In genomic region chr5:121239846-121240245, GRCm38 (mm10) we compare ENCODE assay signal across 15 mouse cellular contexts. TPM values are rescaled to one million over a fixed set of nuclear protein-coding genes. Genes with fewer than 3 reads are reported as not detected.
DNase-seq lines count a peak whose midpoint lies in the region; ATAC-seq and TF ChIP-seq lines count a peak whose summit lies in the region.
"Had no signal": no experiment of that assay in that cellular context is flagged by ENCODE, and none has a peak within 500 bp of the region (broad histone marks: within the 10 kb centered on the region; RNA-seq: fewer than 3 reads in every experiment).

No protein-coding gene starts in this region.

- WGBS in forebrain, embryonic 14.5 days = 72% methylated on average over 5 of the region's 5 CpGs
- WGBS in forebrain, embryonic 12.5 days = 80% methylated on average over 5 of the region's 5 CpGs
- 51% methylated on average over 5 of the region's 5 CpGs for WGBS in forebrain, postnatal 0 days
- WGBS in liver, embryonic 12.5 days (ENCODE audit: insufficient replicate concordance) = 56% methylated on average over 5 of the region's 5 CpGs

- no peaks in the 10 kb centered on the region for H3K4me1 ChIP-seq in forebrain, embryonic 14.5 days (ENCODE audit: control insufficient read depth, insufficient read depth, low read length)
- H3K4me1 ChIP-seq in forebrain, embryonic 12.5 days = no peaks in the 10 kb centered on the region
- peaks cover 8% of the 10 kb centered on the region; the same call in 1 of the 2 replicates for H3K4me1 ChIP-seq in forebrain, postnatal 0 days (ENCODE audit: insufficient read depth)
- H3K4me1 ChIP-seq in liver, embryonic 12.5 days = peaks cover 99% of the 10 kb centered on the region
- H3K4me1 ChIP-seq: embryonic facial prominence, embryonic 13.5 days had no signal

- no peaks in the 10 kb centered on the region for H3K36me3 ChIP-seq in forebrain, embryonic 14.5 days (ENCODE audit: control insufficient read depth, insufficient read depth, low read length)
- no peaks in the 10 kb centered on the region for H3K36me3 ChIP-seq in forebrain, embryonic 12.5 days (replicated peaks)
- no peaks in the 10 kb centered on the region for H3K36me3 ChIP-seq in forebrain, postnatal 0 days (ENCODE audit: insufficient read depth)
- peaks cover 19% of the 10 kb centered on the region for H3K36me3 ChIP-seq in liver, embryonic 12.5 days
- H3K36me3 ChIP-seq: embryonic facial prominence, embryonic 13.5 days; heart, embryonic 15.5 days had no signal

- no peak overlapping the region for H3K4me3 ChIP-seq in forebrain, embryonic 14.5 days (ENCODE audit: low read depth, low read length)
- H3K4me3 ChIP-seq in forebrain, embryonic 12.5 days (replicated peaks) = no peak overlapping the region
- no peak overlapping the region for H3K4me3 ChIP-seq in forebrain, postnatal 0 days (ENCODE audit: low read depth, low read length)
- H3K4me3 ChIP-seq in liver, embryonic 12.5 days = no peak overlapping the region
- H3K4me3 ChIP-seq: embryonic facial prominence, embryonic 13.5 days; gastrocnemius, adult 2 months; heart, embryonic 15.5 days had no signal

- no peaks in the 10 kb centered on the region for H3K27me3 ChIP-seq in forebrain, embryonic 14.5 days (replicated peaks; ENCODE audit: control insufficient read depth, insufficient read depth, low read length)
- H3K27me3 ChIP-seq in forebrain, embryonic 12.5 days = no peaks in the 10 kb centered on the region
- no peaks in the 10 kb centered on the region for H3K27me3 ChIP-seq in forebrain, postnatal 0 days (ENCODE audit: insufficient read depth, low read length)
- H3K27me3 ChIP-seq in liver, embryonic 12.5 days (replicated peaks) = no peaks in the 10 kb centered on the region
- H3K27me3 ChIP-seq: embryonic facial prominence, embryonic 13.5 days; heart, embryonic 15.5 days had no signal

- TF ChIP-seq POLR2A in brain, embryonic 14.5 days (IDR thresholded peaks at IDR 0.05; ENCODE audit: borderline replicate concordance, extremely low read depth, insufficient read depth, insufficient read length, poor library complexity, severe bottlenecking) = no peak

- H3K4me2 ChIP-seq in forebrain, embryonic 14.5 days (ENCODE audit: low read length) = no peak overlapping the region
- no peak overlapping the region for H3K4me2 ChIP-seq in forebrain, embryonic 12.5 days
- no peak overlapping the region for H3K4me2 ChIP-seq in forebrain, postnatal 0 days (ENCODE audit: low read depth)
- H3K4me2 ChIP-seq in liver, embryonic 12.5 days = peak overlapping the region; percentile 69
- H3K4me2 ChIP-seq: embryonic facial prominence, embryonic 13.5 days; heart, embryonic 15.5 days had no signal

- no peaks in the 10 kb centered on the region; the same call in 1 of the 2 replicates for H3K9me3 ChIP-seq in forebrain, embryonic 14.5 days (replicated peaks; ENCODE audit: control insufficient read depth, low read length)
- no peaks in the 10 kb centered on the region for H3K9me3 ChIP-seq in forebrain, embryonic 12.5 days
- no peaks in the 10 kb centered on the region for H3K9me3 ChIP-seq in forebrain, postnatal 0 days (ENCODE audit: low read length)
- H3K9me3 ChIP-seq in liver, embryonic 12.5 days (replicated peaks) = no peaks in the 10 kb centered on the region
- H3K9me3 ChIP-seq: embryonic facial prominence, embryonic 13.5 days; heart, embryonic 15.5 days had no signal

- peak; percentile 81 for DNase-seq in forebrain, embryonic 14.5 days (ENCODE audit: low spot score)
- peak; percentile 85 for DNase-seq in brain, embryonic 14.5 days (ENCODE audit: low read depth)
- DNase-seq in forebrain, postnatal 0 days = peak; percentile 81
- no peak for DNase-seq in embryo, embryonic 10.5 days (ENCODE audit: low spot score)
- DNase-seq in heart, adult 8-10 months (ENCODE audit: low spot score) = no peak
- no peak for DNase-seq in testis, postnatal 10 days (ENCODE audit: low spot score)
- DNase-seq: B cell, adult 2 months; gastrocnemius, adult 2 months; lung, adult 18-20 months; thymus, adult 2 months had no signal

- TF ChIP-seq CTCF in brain, embryonic 14.5 days (IDR thresholded peaks at IDR 0.05; ENCODE audit: borderline replicate concordance, extremely low read depth, insufficient read depth, insufficient read length) = no peak
- no peak for TF ChIP-seq CTCF in forebrain, postnatal 0 days (IDR thresholded peaks at IDR 0.05; ENCODE audit: low read depth)

- H3K9ac ChIP-seq in forebrain, embryonic 14.5 days (ENCODE audit: low read length) = no peak overlapping the region
- H3K9ac ChIP-seq in forebrain, embryonic 12.5 days = no peak overlapping the region
- H3K9ac ChIP-seq in forebrain, postnatal 0 days = no peak overlapping the region
- peak overlapping the region; percentile 75 for H3K9ac ChIP-seq in liver, embryonic 12.5 days
- H3K9ac ChIP-seq: embryonic facial prominence, embryonic 13.5 days; heart, embryonic 15.5 days had no signal

- ATAC-seq in forebrain, embryonic 14.5 days = peak; percentile 82; the same call in 1 of the 2 replicates
- no peak for ATAC-seq in forebrain, embryonic 12.5 days (ENCODE audit: low FRiP score)
- ATAC-seq in forebrain, postnatal 0 days = peak; percentile 84
- no peak for ATAC-seq in liver, embryonic 12.5 days
- ATAC-seq: activated CD4-positive, CD25-positive, alpha-beta regulatory T cell, adult 4 months had no signal

- no peak overlapping the region for H3K27ac ChIP-seq in forebrain, embryonic 14.5 days (ENCODE audit: low read depth, low read length)
- H3K27ac ChIP-seq in forebrain, embryonic 12.5 days = no peak overlapping the region
- H3K27ac ChIP-seq in forebrain, postnatal 0 days (ENCODE audit: low read depth, low read length) = no peak overlapping the region
- peak overlapping the region; percentile 99 for H3K27ac ChIP-seq in liver, embryonic 12.5 days
- H3K27ac ChIP-seq: embryonic facial prominence, embryonic 13.5 days; gastrocnemius, adult 2 months; heart, embryonic 15.5 days had no signal

RNA-seq across cellular contexts. Expression of gene Hectd4, which starts 19.8 kb away (rescaled TPM):
- polyA plus RNA-seq in forebrain, embryonic 14.5 days (2014; fragmentation: Nextera tagmentation; extraction: Ambion mirVana) = 15.8 and 22.0 TPM in 2 replicates
- 13.2 and 13.3 TPM in 2 replicates for polyA plus RNA-seq in forebrain, embryonic 12.5 days (2016; fragmentation: Nextera tagmentation; extraction: Ambion mirVana)
- 60.2 and 75.7 TPM in 2 replicates for polyA plus RNA-seq in brain, embryonic 14.5 days (2012; rRNA removed)
- total RNA-seq in forebrain, postnatal 0 days (2014; rRNA removed) = 75.6 and 107 TPM in 2 replicates
- 8.3 and 14.0 TPM in 2 replicates for polyA plus RNA-seq in forebrain, postnatal 0 days (2015; fragmentation: Nextera tagmentation; extraction: Ambion mirVana)
- 13.3 and 14.4 TPM in 2 replicates for polyA plus RNA-seq in liver, embryonic 12.5 days (2016; fragmentation: Nextera tagmentation; extraction: Ambion mirVana)
- 10 to 100 TPM; 22.8 to 26.9 (median 24.1) TPM for total RNA-seq in heart, adult 8-10 months (2022)

RNA-seq across cellular contexts. Expression of gene Rpl6, which starts 35.6 kb away (rescaled TPM):
- polyA plus RNA-seq in forebrain, embryonic 14.5 days (2014; fragmentation: Nextera tagmentation; extraction: Ambion mirVana) = 455 and 505 TPM in 2 replicates
- 479 and 481 TPM in 2 replicates for polyA plus RNA-seq in forebrain, embryonic 12.5 days (2016; fragmentation: Nextera tagmentation; extraction: Ambion mirVana)
- polyA plus RNA-seq in brain, embryonic 14.5 days (2012; rRNA removed) = 622 and 680 TPM in 2 replicates
- 672 and 863 TPM in 2 replicates for total RNA-seq in forebrain, postnatal 0 days (2014; rRNA removed)
- 359 and 435 TPM in 2 replicates for polyA plus RNA-seq in forebrain, postnatal 0 days (2015; fragmentation: Nextera tagmentation; extraction: Ambion mirVana)
- polyA plus RNA-seq in liver, embryonic 12.5 days (2016; fragmentation: Nextera tagmentation; extraction: Ambion mirVana) = 590 and 602 TPM in 2 replicates
- total RNA-seq in heart, adult 8-10 months (2022) = 100 to 1,000 TPM; 525 to 697 (median 601) TPM

RNA-seq across cellular contexts. Expression of gene Ptpn11, which starts 48.6 kb away (rescaled TPM):
- 32.1 and 33.8 TPM in 2 replicates for polyA plus RNA-seq in forebrain, embryonic 14.5 days (2014; fragmentation: Nextera tagmentation; extraction: Ambion mirVana)
- polyA plus RNA-seq in forebrain, embryonic 12.5 days (2016; fragmentation: Nextera tagmentation; extraction: Ambion mirVana) = 26.3 and 26.4 TPM in 2 replicates
- polyA plus RNA-seq in brain, embryonic 14.5 days (2012; rRNA removed) = 41.6 and 58.5 TPM in 2 replicates
- total RNA-seq in forebrain, postnatal 0 days (2014; rRNA removed) = 49.1 and 60.9 TPM in 2 replicates
- 21.4 and 25.5 TPM in 2 replicates for polyA plus RNA-seq in forebrain, postnatal 0 days (2015; fragmentation: Nextera tagmentation; extraction: Ambion mirVana)
- polyA plus RNA-seq in liver, embryonic 12.5 days (2016; fragmentation: Nextera tagmentation; extraction: Ambion mirVana) = 15.2 and 15.8 TPM in 2 replicates
- total RNA-seq in heart, adult 8-10 months (2022) = 100 to 1,000 TPM; 163 to 187 (median 182) TPM

Comparison
In these comparisons a context has a peak if more than half of its experiments do, and no peak if none do; other contexts are left out.
1. ATAC-seq: peak in forebrain, embryonic 14.5 days (single experiment) and forebrain, postnatal 0 days (single experiment); none in forebrain, embryonic 12.5 days (single experiment) and liver, embryonic 12.5 days (single experiment).
2. DNase-seq: peak in forebrain, embryonic 14.5 days (single experiment), brain, embryonic 14.5 days (single experiment) and forebrain, postnatal 0 days (single experiment); none in embryo, embryonic 10.5 days (single experiment), heart, adult 8-10 months (single experiment) and testis, postnatal 10 days (single experiment).